27 mouse cellular contexts compared by ENCODE assay signal in the genomic region with DNA sequence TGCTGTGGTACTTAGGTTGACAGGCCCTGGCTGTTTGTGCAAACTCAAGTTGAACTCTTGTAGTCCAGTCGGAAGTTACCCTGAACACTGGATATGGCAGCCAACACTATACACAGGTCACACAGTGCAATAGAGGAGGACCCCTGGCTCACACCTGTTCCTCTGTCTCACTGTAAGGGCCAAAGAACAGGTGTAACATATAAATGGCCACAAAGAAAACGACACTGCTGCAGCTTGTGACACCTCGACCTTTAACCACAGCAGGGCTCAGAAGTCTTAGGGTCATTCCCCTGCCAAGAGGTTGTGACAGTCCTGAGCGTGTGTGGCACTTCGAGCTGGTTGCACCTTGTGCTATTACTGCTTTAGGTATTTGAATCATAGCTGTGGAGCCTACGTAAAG. TPM values are rescaled to one million over a fixed set of nuclear protein-coding genes. Genes with fewer than 3 reads are reported as not detected.
DNase-seq lines count a peak whose midpoint lies in the region; ATAC-seq and TF ChIP-seq lines count a peak whose summit lies in the region.
"Had no signal": no experiment of that assay in that cellular context is flagged by ENCODE, and none has a peak within 500 bp of the region (broad histone marks: within the 10 kb centered on the region; RNA-seq: fewer than 3 reads in every experiment).

No protein-coding gene starts in this region.

- H3K27me3 ChIP-seq in embryonic facial prominence, embryonic 14.5 days (replicated peaks; ENCODE audit: control insufficient read depth, insufficient read depth, low read length): no peaks in the 10 kb centered on the region
- H3K27me3 ChIP-seq in embryonic facial prominence, embryonic 10.5 days (replicated peaks; ENCODE audit: low read depth, poor library complexity, severe bottlenecking): no peaks in the 10 kb centered on the region
- no peaks in the 10 kb centered on the region for H3K27me3 ChIP-seq in liver, postnatal 0 days (ENCODE audit: insufficient read depth, low read length)
- H3K27me3 ChIP-seq in liver, embryonic 11.5 days (replicated peaks; ENCODE audit: control insufficient read depth, insufficient read depth, low read length): no peaks in the 10 kb centered on the region
- H3K27me3 ChIP-seq in forebrain, embryonic 11.5 days (ENCODE audit: control insufficient read depth, insufficient read depth, low read length): no peaks in the 10 kb centered on the region
- H3K27me3 ChIP-seq: embryonic facial prominence, embryonic 13.5 days; heart, embryonic 15.5 days; hindbrain, embryonic 15.5 days had no signal

- H3K4me3 ChIP-seq in embryonic facial prominence, embryonic 14.5 days (ENCODE audit: low read depth, low read length): no peak overlapping the region
- no peak overlapping the region for H3K4me3 ChIP-seq in embryonic facial prominence, embryonic 10.5 days
- no peak overlapping the region for H3K4me3 ChIP-seq in layer of hippocampus, adult 2 months
- no peak overlapping the region for H3K4me3 ChIP-seq in liver, postnatal 0 days (ENCODE audit: low read depth, low read length)
- no peak overlapping the region for H3K4me3 ChIP-seq in liver, embryonic 11.5 days (ENCODE audit: low read depth, low read length)
- no peak overlapping the region for H3K4me3 ChIP-seq in forebrain, embryonic 11.5 days (ENCODE audit: low read depth, low read length)
- H3K4me3 ChIP-seq: embryonic facial prominence, embryonic 13.5 days; heart, adult 2 months; heart, embryonic 15.5 days; hindbrain, embryonic 10.5 days; hindbrain, embryonic 15.5 days had no signal

- H3K4me1 ChIP-seq in embryonic facial prominence, embryonic 14.5 days (ENCODE audit: control insufficient read depth, insufficient read depth, low read length): no peaks in the 10 kb centered on the region
- H3K4me1 ChIP-seq in embryonic facial prominence, embryonic 10.5 days: no peaks in the 10 kb centered on the region
- peaks cover 13% of the 10 kb centered on the region for H3K4me1 ChIP-seq in liver, postnatal 0 days (ENCODE audit: insufficient read depth)
- no peaks in the 10 kb centered on the region for H3K4me1 ChIP-seq in liver, embryonic 11.5 days (replicated peaks; ENCODE audit: control insufficient read depth, insufficient read depth, low read length)
- H3K4me1 ChIP-seq in forebrain, embryonic 11.5 days (replicated peaks; ENCODE audit: control insufficient read depth, insufficient read depth, low read length): no peaks in the 10 kb centered on the region
- H3K4me1 ChIP-seq: embryonic facial prominence, embryonic 13.5 days; heart, embryonic 15.5 days; hindbrain, embryonic 10.5 days; hindbrain, embryonic 15.5 days had no signal

- no peak overlapping the region for H3K9ac ChIP-seq in embryonic facial prominence, embryonic 14.5 days (ENCODE audit: low read depth, low read length)
- no peak overlapping the region for H3K9ac ChIP-seq in liver, postnatal 0 days (replicated peaks)
- no peak overlapping the region for H3K9ac ChIP-seq in liver, embryonic 11.5 days (ENCODE audit: low read depth, low read length)
- H3K9ac ChIP-seq in forebrain, embryonic 11.5 days (ENCODE audit: low read length): no peak overlapping the region
- H3K9ac ChIP-seq: embryonic facial prominence, embryonic 13.5 days; heart, embryonic 15.5 days; hindbrain, embryonic 15.5 days had no signal

- DNase-seq in embryonic facial prominence, embryonic 14.5 days (ENCODE audit: low spot score): no peak
- no peak for DNase-seq in embryonic facial prominence, embryonic 10.5 days (ENCODE audit: low spot score)
- no peak for DNase-seq in layer of hippocampus, adult 2 months (ENCODE audit: low spot score in 2 of 2)
- DNase-seq in layer of hippocampus, adult 11-12 months (ENCODE audit: low spot score): no peak
- DNase-seq in liver, postnatal 0 days: no peak
- no peak for DNase-seq in liver, embryonic 11.5 days (ENCODE audit: low spot score)
- peak; percentile 23 for DNase-seq in skeletal muscle tissue, adult 2 months (ENCODE audit: low read depth, low spot score)
- no peak for DNase-seq in forebrain, embryonic 11.5 days (ENCODE audit: low spot score)
- DNase-seq: B cell, adult 2 months; cerebellum, adult 11-12 months; cerebellum, adult 9-10 months; cerebellum, postnatal 25 days; gastrocnemius, postnatal 10 days; heart, adult 2 months; heart, postnatal 14 days had no signal

- 0 out of 2 replicates have a peak, but pooled peaks have one; percentile 20 for ATAC-seq in embryonic facial prominence, embryonic 14.5 days (ENCODE audit: low read depth)
- peak; percentile 77 for ATAC-seq in liver, postnatal 0 days
- no peak for ATAC-seq in liver, embryonic 11.5 days (replicated peaks; ENCODE audit: low FRiP score)
- ATAC-seq in forebrain, embryonic 11.5 days (replicated peaks; ENCODE audit: low FRiP score): no peak
- ATAC-seq: CD4-positive, CD25-positive, alpha-beta regulatory T cell, adult 4 months; forebrain, embryonic 14.5 days had no signal

- 76% methylated on average over 6 of the region's 6 CpGs for WGBS in embryonic facial prominence, embryonic 14.5 days
- 81% methylated on average over 6 of the region's 6 CpGs for WGBS in embryonic facial prominence, embryonic 10.5 days
- 61% methylated on average over 6 of the region's 6 CpGs for WGBS in liver, postnatal 0 days (ENCODE audit: insufficient replicate concordance)
- 81% methylated on average over 6 of the region's 6 CpGs for WGBS in liver, embryonic 11.5 days
- 82% methylated on average over 6 of the region's 6 CpGs for WGBS in forebrain, embryonic 11.5 days

- no peak for TF ChIP-seq EP300 in liver, postnatal 0 days (IDR thresholded peaks at IDR 0.05; ENCODE audit: low read depth)

- H3K9me3 ChIP-seq in embryonic facial prominence, embryonic 14.5 days (ENCODE audit: control insufficient read depth, low read length): no peaks in the 10 kb centered on the region
- no peaks in the 10 kb centered on the region for H3K9me3 ChIP-seq in embryonic facial prominence, embryonic 10.5 days
- no peaks in the 10 kb centered on the region for H3K9me3 ChIP-seq in liver, postnatal 0 days (ENCODE audit: low read length)
- H3K9me3 ChIP-seq in liver, embryonic 11.5 days (ENCODE audit: control insufficient read depth, low read length): no peaks in the 10 kb centered on the region
- H3K9me3 ChIP-seq in forebrain, embryonic 11.5 days (ENCODE audit: control insufficient read depth, low read length): no peaks in the 10 kb centered on the region
- H3K9me3 ChIP-seq: embryonic facial prominence, embryonic 13.5 days; G1E; heart, embryonic 15.5 days; hindbrain, embryonic 10.5 days; hindbrain, embryonic 15.5 days had no signal

- TF ChIP-seq CTCF in layer of hippocampus, adult 2 months (conservative IDR thresholded peaks at IDR 0.05): no peak
- TF ChIP-seq CTCF in liver, postnatal 0 days (IDR thresholded peaks at IDR 0.05; ENCODE audit: low read depth): no peak

- H3K27ac ChIP-seq in embryonic facial prominence, embryonic 14.5 days (replicated peaks; ENCODE audit: low read depth, low read length): no peak overlapping the region
- H3K27ac ChIP-seq in embryonic facial prominence, embryonic 10.5 days (replicated peaks): no peak overlapping the region
- peak overlapping the region; percentile 57; the same call in 1 of the 2 replicates for H3K27ac ChIP-seq in layer of hippocampus, adult 2 months
- H3K27ac ChIP-seq in liver, postnatal 0 days (ENCODE audit: low read depth): peak overlapping the region; percentile 75
- no peak overlapping the region for H3K27ac ChIP-seq in liver, embryonic 11.5 days (ENCODE audit: low read depth, low read length)
- H3K27ac ChIP-seq in forebrain, embryonic 11.5 days (ENCODE audit: low read depth, low read length): no peak overlapping the region
- H3K27ac ChIP-seq: embryonic facial prominence, embryonic 13.5 days; heart, adult 2 months; heart, embryonic 15.5 days; hindbrain, embryonic 10.5 days; hindbrain, embryonic 15.5 days had no signal

- peaks cover 65% of the 10 kb centered on the region for H3K36me3 ChIP-seq in embryonic facial prominence, embryonic 14.5 days (ENCODE audit: control insufficient read depth, insufficient read depth, low read length)
- peaks cover 86% of the 10 kb centered on the region for H3K36me3 ChIP-seq in embryonic facial prominence, embryonic 10.5 days (replicated peaks)
- peaks cover 43% of the 10 kb centered on the region for H3K36me3 ChIP-seq in liver, postnatal 0 days (replicated peaks; ENCODE audit: insufficient read depth, low read length)
- peaks cover 36% of the 10 kb centered on the region for H3K36me3 ChIP-seq in liver, embryonic 11.5 days (ENCODE audit: control insufficient read depth, insufficient read depth, low read length)
- H3K36me3 ChIP-seq in forebrain, embryonic 11.5 days (ENCODE audit: control insufficient read depth, insufficient read depth, low read length): peaks cover 11% of the 10 kb centered on the region

- no peak overlapping the region for H3K4me2 ChIP-seq in embryonic facial prominence, embryonic 14.5 days (ENCODE audit: low read depth, low read length)
- no peak overlapping the region for H3K4me2 ChIP-seq in liver, postnatal 0 days (ENCODE audit: low read depth, low read length)
- H3K4me2 ChIP-seq in liver, embryonic 11.5 days: no peak overlapping the region
- H3K4me2 ChIP-seq in forebrain, embryonic 11.5 days (ENCODE audit: low read depth, low read length, severe bottlenecking): no peak overlapping the region
- H3K4me2 ChIP-seq: embryonic facial prominence, embryonic 13.5 days; heart, embryonic 11.5 days; heart, embryonic 15.5 days; hindbrain, embryonic 15.5 days had no signal

RNA-seq across cellular contexts. Expression of a gene that starts 2.4 kb away (rescaled TPM):
- 53.2 and 54.0 TPM in 2 replicates for polyA plus RNA-seq in embryonic facial prominence, embryonic 14.5 days (2014; fragmentation: Nextera tagmentation; extraction: Ambion mirVana)
- polyA plus RNA-seq in embryonic facial prominence, embryonic 10.5 days (2016; fragmentation: Nextera tagmentation; extraction: Ambion mirVana): 20.8 and 25.5 TPM in 2 replicates
- not detected for total RNA-seq in layer of hippocampus, adult 2 months (2021)
- polyA plus RNA-seq in liver, postnatal 0 days (2015; fragmentation: Nextera tagmentation; extraction: Ambion mirVana): 6.0 and 6.6 TPM in 2 replicates
- 19.5 and 25.1 TPM in 2 replicates for polyA plus RNA-seq in liver, embryonic 11.5 days (2014; fragmentation: Nextera tagmentation; extraction: Ambion mirVana)
- polyA plus RNA-seq in forebrain, embryonic 11.5 days (2014; fragmentation: Nextera tagmentation; extraction: Ambion mirVana): 22.0 and 33.1 TPM in 2 replicates
- total RNA-seq: adrenal gland, postnatal 10 days; gastrocnemius, postnatal 10 days; gastrocnemius, postnatal 4 days; heart, adult 2 months; heart, postnatal 14 days had no signal
- polyA plus RNA-seq: brain, embryonic 14.5 days; cortical plate, adult 2 months; G1E; heart, adult 2 months had no signal

RNA-seq across cellular contexts. Expression of a gene that starts 18.7 kb away (rescaled TPM):
- 28.5 and 28.7 TPM in 2 replicates for polyA plus RNA-seq in embryonic facial prominence, embryonic 14.5 days (2014; fragmentation: Nextera tagmentation; extraction: Ambion mirVana)
- 72.6 and 78.7 TPM in 2 replicates for polyA plus RNA-seq in embryonic facial prominence, embryonic 10.5 days (2016; fragmentation: Nextera tagmentation; extraction: Ambion mirVana)
- total RNA-seq in layer of hippocampus, adult 2 months (2021): 1 to 10 TPM; 6.5 to 7.3 TPM
- 87.9 and 93.4 TPM in 2 replicates for polyA plus RNA-seq in liver, postnatal 0 days (2015; fragmentation: Nextera tagmentation; extraction: Ambion mirVana)
- 35.5 and 37.4 TPM in 2 replicates for polyA plus RNA-seq in liver, embryonic 11.5 days (2014; fragmentation: Nextera tagmentation; extraction: Ambion mirVana)
- polyA plus RNA-seq in forebrain, embryonic 11.5 days (2014; fragmentation: Nextera tagmentation; extraction: Ambion mirVana): 30.1 and 31.5 TPM in 2 replicates

RNA-seq across cellular contexts. Expression of a gene that starts 34.3 kb away (rescaled TPM):
- polyA plus RNA-seq in embryonic facial prominence, embryonic 14.5 days (2014; fragmentation: Nextera tagmentation; extraction: Ambion mirVana): 32.2 and 35.4 TPM in 2 replicates
- polyA plus RNA-seq in embryonic facial prominence, embryonic 10.5 days (2016; fragmentation: Nextera tagmentation; extraction: Ambion mirVana): 63.5 and 68.7 TPM in 2 replicates
- total RNA-seq in layer of hippocampus, adult 2 months (2021): 10 to 100 TPM; 25.9 to 28.0 TPM
- 6.9 and 8.0 TPM in 2 replicates for polyA plus RNA-seq in liver, postnatal 0 days (2015; fragmentation: Nextera tagmentation; extraction: Ambion mirVana)
- polyA plus RNA-seq in liver, embryonic 11.5 days (2014; fragmentation: Nextera tagmentation; extraction: Ambion mirVana): 26.8 and 27.3 TPM in 2 replicates
- polyA plus RNA-seq in forebrain, embryonic 11.5 days (2014; fragmentation: Nextera tagmentation; extraction: Ambion mirVana): 81.2 and 83.3 TPM in 2 replicates

RNA-seq across cellular contexts. Expression of a gene that starts 57.5 kb away (rescaled TPM):
- polyA plus RNA-seq in embryonic facial prominence, embryonic 14.5 days (2014; fragmentation: Nextera tagmentation; extraction: Ambion mirVana): 69.8 and 72.9 TPM in 2 replicates
- 73.6 and 80.6 TPM in 2 replicates for polyA plus RNA-seq in embryonic facial prominence, embryonic 10.5 days (2016; fragmentation: Nextera tagmentation; extraction: Ambion mirVana)
- total RNA-seq in layer of hippocampus, adult 2 months (2021): 10 to 100 TPM; 75.7 to 84.7 TPM
- polyA plus RNA-seq in liver, postnatal 0 days (2015; fragmentation: Nextera tagmentation; extraction: Ambion mirVana): 8.2 and 10.1 TPM in 2 replicates
- polyA plus RNA-seq in liver, embryonic 11.5 days (2014; fragmentation: Nextera tagmentation; extraction: Ambion mirVana): 56.2 and 59.5 TPM in 2 replicates
- polyA plus RNA-seq in forebrain, embryonic 11.5 days (2014; fragmentation: Nextera tagmentation; extraction: Ambion mirVana): 56.3 and 56.4 TPM in 2 replicates

Comparison
In these comparisons a context has a peak if more than half of its experiments do, and no peak if none do; other contexts are left out.
1. ATAC-seq: peak in embryonic facial prominence, embryonic 14.5 days (single experiment) and liver, postnatal 0 days (single experiment); none in liver, embryonic 11.5 days (single experiment) and forebrain, embryonic 11.5 days (single experiment).
2. H3K27ac ChIP-seq: peak in layer of hippocampus, adult 2 months (single experiment) and liver, postnatal 0 days (single experiment); none in embryonic facial prominence, embryonic 14.5 days (single experiment), embryonic facial prominence, embryonic 10.5 days (single experiment), liver, embryonic 11.5 days (single experiment) and forebrain, embryonic 11.5 days (single experiment).